Mouse (Mus musculus) MEL (cell line): ENCODE data around the gene Dync2h1.

Source experiments
- CHD1 ChIP-seq: IDR thresholded peaks from 2 replicates; pipeline ENCODE4 v1.6.1; 2012; ENCODE audit warnings: low read depth, mild to moderate bottlenecking, inconsistent platforms, low read length, improper control_type of control experiment
- CTCF ChIP-seq, 3 experiments: IDR thresholded peaks in 2 of 3; conservative IDR thresholded peaks in 1 of 3; 2 replicates each; pipeline ENCODE4 v1.5.1; 2011 to 2012; ENCODE audit warnings: low read length in 3 of 3, low read depth in 2 of 3, mild to moderate bottlenecking in 2 of 3, improper control_type of control experiment in 1 of 3, inconsistent platforms in 1 of 3, mixed read lengths in 1 of 3, moderate library complexity in 1 of 3; ENCODE audit not compliant: control insufficient read depth in 1 of 3, insufficient read depth in 1 of 3, poor library complexity in 1 of 3, severe bottlenecking in 1 of 3
- E2F4 ChIP-seq: IDR thresholded peaks from 2 replicates; pipeline ENCODE4 v1.6.1; 2011; ENCODE audit warnings: low read depth, low read length, improper control_type of control experiment, borderline replicate concordance
- ELF1 ChIP-seq: IDR thresholded peaks from 2 replicates; pipeline ENCODE4 v1.6.1; 2014; ENCODE audit warnings: low read depth, mild to moderate bottlenecking, inconsistent platforms, low read length, improper control_type of control experiment, moderate library complexity
- ETS1 ChIP-seq: IDR thresholded peaks from 2 replicates; pipeline ENCODE4 v1.6.1; 2012; ENCODE audit warnings: low read depth, mild to moderate bottlenecking, inconsistent platforms, low read length, improper control_type of control experiment, moderate library complexity
- KAT2A ChIP-seq: conservative IDR thresholded peaks from 2 replicates; pipeline ENCODE4 v1.6.1; 2012; ENCODE audit warnings: low read depth, low read length, improper control_type of control experiment, inconsistent platforms
- MAFK ChIP-seq: IDR thresholded peaks from 2 replicates; pipeline ENCODE4 v1.6.1; 2011; ENCODE audit warnings: low read depth, mild to moderate bottlenecking, low read length, improper control_type of control experiment, borderline replicate concordance
- MAX ChIP-seq: IDR thresholded peaks from 2 replicates; pipeline ENCODE4 v1.6.1; 2011; ENCODE audit warnings: low read length, improper control_type of control experiment
- MEF2A ChIP-seq: IDR thresholded peaks from 2 replicates; pipeline ENCODE4 v1.6.1; 2014; ENCODE audit warnings: low read depth, mild to moderate bottlenecking, inconsistent platforms, low read length, improper control_type of control experiment; ENCODE audit not compliant: poor library complexity, insufficient replicate concordance, severe bottlenecking; ENCODE audit errors: extremely low read depth
- NRF1 ChIP-seq: IDR thresholded peaks from 2 replicates; pipeline ENCODE4 v1.6.1; 2014; ENCODE audit warnings: low read depth, mild to moderate bottlenecking, inconsistent platforms, low read length, improper control_type of control experiment, moderate library complexity; ENCODE audit not compliant: poor library complexity, insufficient read depth, severe bottlenecking
- POLR2A ChIP-seq, 2 experiments: IDR thresholded peaks; 2 replicates each; pipeline ENCODE4 v1.6.1; 2011 to 2012; ENCODE audit warnings: low read length in 2 of 2, mild to moderate bottlenecking in 2 of 2, control low read depth in 1 of 2, improper control_type of control experiment in 1 of 2, low read depth in 1 of 2, moderate library complexity in 1 of 2; ENCODE audit not compliant: control insufficient read depth in 1 of 2, insufficient read depth in 1 of 2, poor library complexity in 1 of 2
- POLR2AphosphoS2 ChIP-seq: IDR thresholded peaks from 2 replicates; pipeline ENCODE4 v1.6.1; 2011; ENCODE audit warnings: low read length, improper control_type of control experiment
- RAD21 ChIP-seq: IDR thresholded peaks from 2 replicates; pipeline ENCODE4 v1.6.1; 2011; ENCODE audit warnings: mild to moderate bottlenecking, low read depth, low read length, improper control_type of control experiment
- TCF12 ChIP-seq: IDR thresholded peaks from 2 replicates; pipeline ENCODE4 v1.6.1; 2014; ENCODE audit warnings: low read depth, mild to moderate bottlenecking, inconsistent platforms, low read length, improper control_type of control experiment, moderate library complexity

GRCm38 (mm10) chr9:6965006-6965405 lies 219.2 kb downstream of the Dync2h1 start:
- no peak for TF ChIP-seq TCF12
- no peak for TF ChIP-seq POLR2A (IDR thresholded peaks at IDR 0.05; ENCODE audit: control insufficient read depth in 1 of 2, insufficient read depth in 1 of 2, low read depth in 1 of 2, low read length in 2 of 2, poor library complexity in 1 of 2)
- no peak for TF ChIP-seq CTCF (IDR thresholded peaks at IDR 0.05 in 2 of 3, conservative IDR thresholded peaks at IDR 0.05 in 1 of 3; ENCODE audit: control insufficient read depth in 1 of 3, insufficient read depth in 1 of 3, low read depth in 2 of 3, low read length in 3 of 3, poor library complexity in 1 of 3, severe bottlenecking in 1 of 3)
- no peak for TF ChIP-seq E2F4
- no peak for TF ChIP-seq MAX
- TF ChIP-seq NRF1, result no peak
- no peak for TF ChIP-seq MAFK
- no peak for TF ChIP-seq CHD1
- TF ChIP-seq KAT2A, result no peak
- TF ChIP-seq ETS1, result no peak
- TF ChIP-seq RAD21, result no peak
- TF ChIP-seq ELF1, result no peak
- TF ChIP-seq POLR2AphosphoS2, result no peak
- TF ChIP-seq MEF2A, result no peak
